Mouse (Mus musculus): ENCODE measurements around the gene Ap5s1. TPM values are rescaled to one million over a fixed set of nuclear protein-coding genes. Genes with fewer than 3 reads are reported as not detected.

Gene Ap5s1
- polyA plus RNA-seq, 1 experiment from 2014 or later: 23.8 TPM

Other genes with a start within 250 kb of the Ap5s1 start
- gene Gfra4, start 164.0 kb upstream of the Ap5s1 start, polyA plus RNA-seq (2014; fragmentation: Nextera tagmentation; extraction: Ambion mirVana): 13.3 and 15.3 TPM in 2 replicates
- gene Adam33, start 143.3 kb upstream of the Ap5s1 start, polyA plus RNA-seq (2014; fragmentation: Nextera tagmentation; extraction: Ambion mirVana): 0.57 and 0.80 TPM in 2 replicates
- gene Siglec1, start 120.3 kb upstream of the Ap5s1 start, polyA plus RNA-seq (2014; fragmentation: Nextera tagmentation; extraction: Ambion mirVana): 0.07 and 0.11 TPM in 2 replicates
- gene Hspa12b, start 79.8 kb upstream of the Ap5s1 start, polyA plus RNA-seq (2014; fragmentation: Nextera tagmentation; extraction: Ambion mirVana): 6.3 and 6.6 TPM in 2 replicates
- gene Gm11037, start 73.6 kb upstream of the Ap5s1 start, polyA plus RNA-seq (2014; fragmentation: Nextera tagmentation; extraction: Ambion mirVana): not detected in 2 replicates
- 81.2 and 88.3 TPM in 2 replicates for gene 1700037H04Rik, start 47.0 kb upstream of the Ap5s1 start, polyA plus RNA-seq (2014; fragmentation: Nextera tagmentation; extraction: Ambion mirVana)
- gene Cenpb, start 27.0 kb upstream of the Ap5s1 start, polyA plus RNA-seq (2014; fragmentation: Nextera tagmentation; extraction: Ambion mirVana): 5.8 and 6.1 TPM in 2 replicates
- gene Cdc25b, start 20.1 kb upstream of the Ap5s1 start, polyA plus RNA-seq (2014; fragmentation: Nextera tagmentation; extraction: Ambion mirVana): 48.0 and 53.4 TPM in 2 replicates
- 3.4 and 4.1 TPM in 2 replicates for gene Spef1, start 19.8 kb upstream of the Ap5s1 start, polyA plus RNA-seq (2014; fragmentation: Nextera tagmentation; extraction: Ambion mirVana)
- gene Mavs, start 27.0 kb downstream of the Ap5s1 start, polyA plus RNA-seq (2014; fragmentation: Nextera tagmentation; extraction: Ambion mirVana): 13.3 and 14.3 TPM in 2 replicates
- gene Pank2, start 55.4 kb downstream of the Ap5s1 start, polyA plus RNA-seq (2014; fragmentation: Nextera tagmentation; extraction: Ambion mirVana): 60.6 and 68.0 TPM in 2 replicates
- gene Rnf24, start 145.8 kb downstream of the Ap5s1 start, polyA plus RNA-seq (2014; fragmentation: Nextera tagmentation; extraction: Ambion mirVana): 7.7 and 8.2 TPM in 2 replicates